12 mouse cellular contexts compared by ENCODE assay signal in the genomic region with DNA sequence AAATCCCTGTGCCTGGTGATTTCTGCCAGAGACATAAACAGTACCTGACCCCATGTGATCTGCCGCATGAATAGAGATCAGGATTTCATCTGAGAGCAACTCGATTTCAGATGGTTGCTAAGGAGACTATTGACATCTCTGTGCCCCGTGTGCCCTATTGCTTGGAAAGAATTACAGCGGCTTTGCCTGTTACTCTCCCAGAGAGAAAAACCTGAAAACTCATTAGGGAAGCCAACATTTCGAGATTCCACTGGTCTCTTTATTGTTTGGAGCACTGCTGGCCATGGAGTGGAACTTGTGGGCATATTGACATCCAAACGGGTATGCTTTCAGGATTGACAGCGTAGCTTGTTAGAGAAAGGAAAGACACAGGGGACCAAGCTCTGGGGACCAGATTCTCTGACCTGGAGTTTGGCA. TPM values are rescaled to one million over a fixed set of nuclear protein-coding genes. Genes with fewer than 3 reads are reported as not detected.
DNase-seq lines count a peak whose midpoint lies in the region; ATAC-seq lines count a peak whose summit lies in the region.
"Had no signal": no experiment of that assay in that cellular context is flagged by ENCODE, and none has a peak within 500 bp of the region (broad histone marks: within the 10 kb centered on the region; RNA-seq: fewer than 3 reads in every experiment).

No protein-coding gene starts in this region.

- 1% methylated on average over 7 of the region's 7 CpGs for WGBS in forebrain, embryonic 16.5 days
- 19% methylated on average over 7 of the region's 7 CpGs for WGBS in limb, embryonic 13.5 days
- WGBS in neural tube, embryonic 15.5 days, result 5% methylated on average over 7 of the region's 7 CpGs

- H3K27ac ChIP-seq in forebrain, embryonic 16.5 days (ENCODE audit: low read length), result peak overlapping the region; percentile 89
- H3K27ac ChIP-seq in limb, embryonic 13.5 days, result no peak overlapping the region
- H3K27ac ChIP-seq in neural tube, embryonic 15.5 days (replicated peaks), result peak overlapping the region; percentile 82
- H3K27ac ChIP-seq: kidney, postnatal 0 days had no signal

- H3K4me2 ChIP-seq in forebrain, embryonic 16.5 days (ENCODE audit: low read length), result peak overlapping the region; percentile 30
- H3K4me2 ChIP-seq in limb, embryonic 13.5 days (replicated peaks), result peak overlapping the region; percentile 30
- H3K4me2 ChIP-seq in neural tube, embryonic 15.5 days, result peak overlapping the region; percentile 36

- no peaks in the 10 kb centered on the region for H3K36me3 ChIP-seq in forebrain, embryonic 16.5 days (ENCODE audit: control insufficient read depth, insufficient read depth)
- no peaks in the 10 kb centered on the region for H3K36me3 ChIP-seq in limb, embryonic 13.5 days
- H3K36me3 ChIP-seq in neural tube, embryonic 15.5 days, result no peaks in the 10 kb centered on the region
- H3K36me3 ChIP-seq: G1E had no signal

- no peak for ATAC-seq in cerebellum, adult (ENCODE audit: insufficient number of reproducible peaks, low FRiP score, low TSS enrichment)
- peak; percentile 77 for ATAC-seq in forebrain, embryonic 16.5 days
- no peak for ATAC-seq in limb, embryonic 13.5 days (ENCODE audit: low FRiP score, low read depth)
- peak; percentile 81 for ATAC-seq in neural tube, embryonic 15.5 days (ENCODE audit: low FRiP score)

- no peaks in the 10 kb centered on the region for H3K27me3 ChIP-seq in forebrain, embryonic 16.5 days (replicated peaks; ENCODE audit: control insufficient read depth, insufficient read depth, low read length)
- no peaks in the 10 kb centered on the region for H3K27me3 ChIP-seq in limb, embryonic 13.5 days
- no peaks in the 10 kb centered on the region for H3K27me3 ChIP-seq in neural tube, embryonic 15.5 days (replicated peaks)

- no peak overlapping the region for H3K4me3 ChIP-seq in forebrain, embryonic 16.5 days (replicated peaks; ENCODE audit: low read length)
- H3K4me3 ChIP-seq in limb, embryonic 13.5 days, result no peak overlapping the region
- no peak overlapping the region for H3K4me3 ChIP-seq in neural tube, embryonic 15.5 days (replicated peaks)

- no peak overlapping the region for H3K9ac ChIP-seq in forebrain, embryonic 16.5 days (replicated peaks; ENCODE audit: low read depth, low read length)
- no peak overlapping the region for H3K9ac ChIP-seq in limb, embryonic 13.5 days
- H3K9ac ChIP-seq in neural tube, embryonic 15.5 days (replicated peaks), result no peak overlapping the region

- peaks cover 30% of the 10 kb centered on the region for H3K4me1 ChIP-seq in forebrain, embryonic 16.5 days (replicated peaks; ENCODE audit: control insufficient read depth, insufficient read depth, low read length)
- peaks cover 28% of the 10 kb centered on the region for H3K4me1 ChIP-seq in limb, embryonic 13.5 days
- H3K4me1 ChIP-seq in neural tube, embryonic 15.5 days, result peaks cover 34% of the 10 kb centered on the region

- H3K9me3 ChIP-seq in forebrain, embryonic 16.5 days (ENCODE audit: control insufficient read depth, low read length), result no peaks in the 10 kb centered on the region
- H3K9me3 ChIP-seq in limb, embryonic 13.5 days, result no peaks in the 10 kb centered on the region
- no peaks in the 10 kb centered on the region for H3K9me3 ChIP-seq in neural tube, embryonic 15.5 days (replicated peaks)
- H3K9me3 ChIP-seq: G1E had no signal

- peak; percentile 46 to 49 for DNase-seq in cerebellum, postnatal 10 days
- DNase-seq in cerebellum, adult 11 months, result no peak
- DNase-seq in spleen, postnatal 4 days (ENCODE audit: low spot score in 2 of 2), result no peak
- DNase-seq in cerebellum, adult 11-12 months, result no peak
- DNase-seq: adrenal gland, adult 2 months; cerebellum, adult 8-10 months had no signal

RNA-seq across cellular contexts. Expression of a gene that starts 22.6 kb away (rescaled TPM):
- polyA plus RNA-seq in forebrain, embryonic 16.5 days (2015; fragmentation: Nextera tagmentation; extraction: Ambion mirVana), result 49.6 and 52.5 TPM in 2 replicates
- polyA plus RNA-seq in limb, embryonic 13.5 days (2015; fragmentation: Nextera tagmentation; extraction: Ambion mirVana), result 41.4 TPM in 2 replicates
- 37.1 and 37.4 TPM in 2 replicates for polyA plus RNA-seq in neural tube, embryonic 15.5 days (2015; fragmentation: Nextera tagmentation; extraction: Ambion mirVana)

Comparison
In these comparisons a context has a peak if more than half of its experiments do, and no peak if none do; other contexts are left out.
1. DNase-seq: peak in cerebellum, postnatal 10 days (2 of 2); none in cerebellum, adult 11 months (single experiment), spleen, postnatal 4 days (0 of 2) and cerebellum, adult 11-12 months (single experiment).
2. ATAC-seq: peak in forebrain, embryonic 16.5 days (single experiment) and neural tube, embryonic 15.5 days (single experiment); none in cerebellum, adult (single experiment) and limb, embryonic 13.5 days (single experiment).
3. Peak in every context shown above with its lines, with median percentiles within 50 percentile points of each other: H3K4me2 ChIP-seq.